Mouse (Mus musculus) olfactory bulb, adult 2 months (tissue): ENCODE results near the gene Fis1.

Source experiments
- CTCF ChIP-seq: fragments of 200-500 bp; IDR thresholded peaks from 2 replicates; pipeline ENCODE4 v1.5.1; 2012; ENCODE audit warnings: low read depth, mild to moderate bottlenecking, low read length, moderate library complexity; ENCODE audit not compliant: insufficient read depth
- POLR2A ChIP-seq: fragments of 200-500 bp; IDR thresholded peaks from 2 replicates; pipeline ENCODE4 v1.6.1; 2012; ENCODE audit warnings: mild to moderate bottlenecking, low read depth, low read length, moderate library complexity; ENCODE audit not compliant: insufficient read depth

DNA sequence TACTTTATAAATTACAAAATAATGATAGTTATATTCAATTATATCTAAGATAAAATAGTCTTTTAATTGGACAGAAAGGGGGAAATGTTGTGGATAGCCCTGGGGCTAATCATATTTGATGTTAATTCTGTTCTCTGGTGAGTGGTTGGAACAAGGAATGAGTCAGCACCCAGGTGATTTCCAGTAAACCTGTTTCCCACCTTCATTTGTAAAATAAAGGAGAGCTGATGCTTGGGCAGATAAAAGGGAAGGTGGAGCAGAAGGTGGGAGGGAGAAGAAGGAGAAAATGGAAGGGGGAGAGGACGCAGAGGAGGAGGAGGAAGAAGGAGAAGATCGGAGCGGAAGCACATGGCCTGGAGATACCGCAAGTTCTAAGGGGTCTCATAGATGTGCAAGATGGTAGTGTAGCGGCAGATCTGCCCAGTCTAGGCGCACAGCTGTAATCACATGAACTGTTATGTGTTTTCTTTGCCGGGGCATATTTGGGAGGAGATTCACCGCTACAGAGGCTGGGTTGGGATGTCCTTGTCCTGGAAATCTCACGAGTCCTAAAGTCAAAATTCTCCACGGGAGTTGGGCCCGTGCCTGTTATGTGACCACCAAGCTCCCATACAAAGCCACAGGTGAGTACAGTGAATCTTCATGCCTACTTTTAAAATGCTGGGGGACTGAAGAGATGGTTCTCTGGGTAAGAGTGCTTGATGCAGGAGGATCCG, 12.1 kb upstream of the Fis1 start:
- no peak for TF ChIP-seq POLR2A
- no peak for TF ChIP-seq CTCF
